Mouse (Mus musculus): ENCODE results near the gene Cbll1. TPM values are rescaled to one million over a fixed set of nuclear protein-coding genes. Genes with fewer than 3 reads are reported as not detected.

Gene Cbll1
- 4.0 and 6.1 TPM in 2 replicates for polyA plus RNA-seq (2012; rRNA removed)

- WGBS: under 1% methylated on average over 68 of the region's 68 CpGs
- peak; percentile 80 for DNase-seq (ENCODE audit: low read depth, low spot score)
Measured at GRCm38 (mm10) chr12:31499314-31500131, at the start of gene Cbll1. TSS of gene Cbll1 (minus strand) at chr12:31499616.

GRCm38 (mm10) chr12:31546061-31546460, 46.6 kb upstream of the Cbll1 start:
- no peak for DNase-seq (ENCODE audit: low read depth, low spot score)
- 58% methylated on average over 1 of the region's 1 CpGs for WGBS

- 43% methylated on average over 2 of the region's 2 CpGs for WGBS
Measured at GRCm38 (mm10) chr12:31545219-31545618, 45.8 kb upstream of the Cbll1 start.

GRCm38 (mm10) chr12:31541541-31541940, 42.1 kb upstream of the Cbll1 start:
- DNase-seq (ENCODE audit: low read depth, low spot score): no peak
- WGBS: 31% methylated on average over 5 of the region's 5 CpGs

More at GRCm38 (mm10) chr12:31545219-31545618, 45.8 kb upstream of the Cbll1 start:
- DNase-seq (ENCODE audit: low read depth, low spot score): no peak

GRCm38 (mm10) chr12:31539783-31540182, 40.4 kb upstream of the Cbll1 start:
- DNase-seq (ENCODE audit: low read depth, low spot score): no peak
- 78% methylated on average over 2 of the region's 2 CpGs for WGBS

GRCm38 (mm10) chr12:31537515-31538230, 38.3 kb upstream of the Cbll1 start:
- DNase-seq (ENCODE audit: low read depth, low spot score): no peak
- 31% methylated on average over 7 of the region's 7 CpGs for WGBS

- 23% methylated on average over 11 of the region's 11 CpGs for WGBS
- peak; percentile 66 for DNase-seq (ENCODE audit: low read depth, low spot score)
Measured at GRCm38 (mm10) chr12:31534060-31534843, 34.8 kb upstream of the Cbll1 start.

- no peak for DNase-seq (ENCODE audit: low read depth, low spot score)
- WGBS: 22% methylated on average over 10 of the region's 10 CpGs
Measured at GRCm38 (mm10) chr12:31533218-31533908, 33.9 kb upstream of the Cbll1 start.

- 88% methylated on average over 14 of the region's 14 CpGs for WGBS
- no peak for DNase-seq (ENCODE audit: low read depth, low spot score)
Measured at GRCm38 (mm10) chr12:31532054-31532453, 32.6 kb upstream of the Cbll1 start.

- 53% methylated on average over 6 of the region's 6 CpGs for WGBS
Measured at GRCm38 (mm10) chr12:31527407-31527806, 28.0 kb upstream of the Cbll1 start.

GRCm38 (mm10) chr12:31521371-31521770, 22.0 kb upstream of the Cbll1 start:
- 81% methylated on average over 3 of the region's 3 CpGs for WGBS
- no peak for DNase-seq (ENCODE audit: low read depth, low spot score)

More at GRCm38 (mm10) chr12:31527407-31527806, 28.0 kb upstream of the Cbll1 start:
- no peak for DNase-seq (ENCODE audit: low read depth, low spot score)

- WGBS: 72% methylated on average over 6 of the region's 6 CpGs
- no peak for DNase-seq (ENCODE audit: low read depth, low spot score)
Measured at GRCm38 (mm10) chr12:31520119-31520518, 20.7 kb upstream of the Cbll1 start.

- DNase-seq (ENCODE audit: low read depth, low spot score): no peak
- WGBS: 69% methylated on average over 6 of the region's 6 CpGs
Measured at GRCm38 (mm10) chr12:31513724-31514503, 14.5 kb upstream of the Cbll1 start.

GRCm38 (mm10) chr12:31512634-31513411, 13.4 kb upstream of the Cbll1 start:
- no peak for DNase-seq (ENCODE audit: low read depth, low spot score)
- 33% methylated on average over 14 of the region's 14 CpGs for WGBS

- 56% methylated on average over 5 of the region's 5 CpGs for WGBS
- DNase-seq (ENCODE audit: low read depth, low spot score): no peak
Measured at GRCm38 (mm10) chr12:31511218-31511617, 11.8 kb upstream of the Cbll1 start.

GRCm38 (mm10) chr12:31508496-31508895, 9.1 kb upstream of the Cbll1 start:
- 81% methylated on average over 6 of the region's 6 CpGs for WGBS
- no peak for DNase-seq (ENCODE audit: low read depth, low spot score)

GRCm38 (mm10) chr12:31507718-31508364, 8.4 kb upstream of the Cbll1 start:
- WGBS: 25% methylated on average over 6 of the region's 6 CpGs
- DNase-seq (ENCODE audit: low read depth, low spot score): peak; percentile 25
